Mouse (Mus musculus) telencephalon, adult 2 months (tissue): ENCODE data around the gene Mt2.

Experiments used
- DNase-seq: peaks from one replicate; pipeline ENCODE4 v3.0.0-alpha.2; 2011; ENCODE audit warnings: low read depth, low spot score

Gene Mt2

GRCm38 (mm10) chr8:94172809-94173732 lies 607 bp downstream of the Mt2 start:
- DNase-seq, result no peak

DNA sequence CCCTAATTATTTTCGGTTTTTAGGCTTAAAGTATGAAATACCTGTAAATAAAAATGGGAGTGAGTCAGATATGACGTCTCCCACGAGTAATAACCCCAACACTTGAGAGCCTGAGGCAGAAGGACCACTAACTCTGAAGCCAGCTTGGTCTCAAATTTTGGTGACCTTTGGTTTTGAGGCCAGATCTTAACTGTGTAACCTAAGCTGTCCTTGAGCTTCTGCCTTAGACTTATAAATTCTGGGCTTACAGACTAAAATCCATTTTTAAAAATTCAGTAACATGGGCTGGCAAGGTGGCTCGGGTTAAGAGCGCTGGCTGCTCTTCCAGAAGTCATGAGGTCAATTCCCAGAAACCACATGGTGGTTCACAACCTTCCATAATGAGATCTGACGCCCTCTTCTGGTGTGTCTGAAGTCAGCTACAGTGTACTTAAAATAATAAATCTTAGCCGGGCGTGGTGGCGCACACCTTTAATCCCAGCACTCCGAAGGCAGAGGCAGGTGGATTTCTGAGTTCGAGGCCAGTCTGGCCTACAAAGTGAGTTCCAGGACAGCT lies 1.5 kb downstream of the Mt2 start:
- no peak for DNase-seq

DNA sequence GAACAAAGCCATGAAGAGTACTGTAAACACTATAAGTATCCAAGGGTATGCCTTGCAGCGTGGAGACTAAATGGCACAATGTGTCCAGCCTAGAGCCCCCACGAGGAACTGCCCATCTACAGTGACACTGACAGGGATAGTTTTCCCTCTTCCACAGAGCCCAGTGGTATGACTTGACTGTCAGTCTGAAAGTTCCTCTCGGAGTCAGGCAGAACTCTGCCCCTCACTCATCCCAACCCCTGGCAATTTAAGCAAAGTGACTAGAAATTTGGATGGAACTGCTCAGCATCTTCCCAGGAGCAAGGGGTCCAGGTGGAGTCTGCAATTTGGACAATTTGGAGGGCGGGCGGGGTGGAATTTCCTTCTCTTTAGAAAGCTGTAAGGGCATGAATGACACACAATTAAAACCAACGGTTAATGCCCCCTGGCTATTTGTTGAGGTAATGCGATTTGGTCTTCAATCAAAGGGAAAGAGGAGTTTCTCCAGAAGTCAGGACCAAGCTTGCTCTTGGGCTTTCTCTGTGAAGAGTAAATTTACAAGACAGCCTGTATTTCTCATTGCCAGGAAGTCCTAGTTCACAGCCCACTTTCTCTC lies 2.3 kb downstream of the Mt2 start:
- DNase-seq, result no peak

DNA sequence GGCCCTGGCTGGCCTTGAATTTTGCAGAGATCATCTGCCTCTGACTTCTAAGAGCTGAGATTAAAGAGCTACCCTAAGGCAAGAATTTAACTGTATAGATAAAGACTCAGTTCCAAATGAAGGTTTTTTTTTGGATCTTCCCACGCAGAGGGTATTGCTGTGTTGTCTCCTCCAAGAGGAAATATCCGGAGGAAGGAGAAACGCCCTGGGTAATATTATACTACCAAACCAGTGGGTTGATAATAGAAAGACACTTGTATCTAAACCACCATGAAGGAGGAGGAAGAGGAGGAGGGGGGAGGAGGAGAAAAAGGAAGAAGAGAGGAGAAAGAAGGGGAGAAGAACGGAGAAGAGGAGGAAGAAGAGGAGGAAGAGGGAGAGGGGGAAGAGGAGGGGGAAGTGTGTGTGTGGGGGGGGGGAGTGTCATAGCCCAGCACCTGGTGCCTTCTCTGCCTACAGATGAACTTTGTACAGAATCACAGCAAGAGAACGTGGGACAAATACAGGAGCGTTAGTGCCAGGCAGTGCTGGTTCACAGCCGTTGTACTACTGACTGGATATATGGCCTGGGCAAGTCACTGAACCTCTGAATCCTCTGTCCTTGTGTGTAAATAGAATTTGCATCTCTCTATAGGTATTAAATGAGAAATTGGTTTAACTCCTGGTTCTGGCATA lies 5.4 kb downstream of the Mt2 start:
- DNase-seq, result no peak

DNA sequence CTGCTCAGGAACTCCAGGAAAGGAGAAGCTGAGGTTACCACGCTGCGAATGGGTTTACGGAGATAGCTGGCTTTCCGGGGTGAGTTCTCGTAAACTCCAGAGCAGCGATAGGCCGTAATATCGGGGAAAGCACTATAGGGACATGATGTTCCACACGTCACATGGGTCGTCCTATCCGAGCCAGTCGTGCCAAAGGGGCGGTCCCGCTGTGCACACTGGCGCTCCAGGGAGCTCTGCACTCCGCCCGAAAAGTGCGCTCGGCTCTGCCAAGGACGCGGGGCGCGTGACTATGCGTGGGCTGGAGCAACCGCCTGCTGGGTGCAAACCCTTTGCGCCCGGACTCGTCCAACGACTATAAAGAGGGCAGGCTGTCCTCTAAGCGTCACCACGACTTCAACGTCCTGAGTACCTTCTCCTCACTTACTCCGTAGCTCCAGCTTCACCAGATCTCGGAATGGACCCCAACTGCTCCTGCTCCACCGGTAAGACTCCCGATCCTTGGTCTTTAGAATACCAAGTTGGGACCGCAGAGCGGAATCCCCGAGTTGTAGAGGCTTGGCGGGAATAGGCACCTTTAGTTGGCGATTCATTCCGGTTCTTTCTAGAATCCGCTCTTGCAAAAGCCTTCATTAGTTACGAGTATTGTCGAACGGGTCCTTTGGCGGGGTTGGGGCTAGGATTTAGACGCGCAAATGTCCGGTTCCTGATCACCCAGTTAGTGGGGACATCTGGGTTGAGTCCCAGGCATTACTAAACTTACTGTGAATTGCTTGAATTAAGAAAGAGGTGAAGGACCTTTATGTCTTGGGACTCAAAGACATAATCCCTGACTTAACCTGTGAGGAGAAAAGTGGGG lies 6.6 kb downstream of the Mt2 start, which contains the start of gene Mt1:
Gene Mt1 (plus strand): TSS at position 226 of the 856 bp plus-strand sequence.
- peak; percentile 93 for DNase-seq

DNA sequence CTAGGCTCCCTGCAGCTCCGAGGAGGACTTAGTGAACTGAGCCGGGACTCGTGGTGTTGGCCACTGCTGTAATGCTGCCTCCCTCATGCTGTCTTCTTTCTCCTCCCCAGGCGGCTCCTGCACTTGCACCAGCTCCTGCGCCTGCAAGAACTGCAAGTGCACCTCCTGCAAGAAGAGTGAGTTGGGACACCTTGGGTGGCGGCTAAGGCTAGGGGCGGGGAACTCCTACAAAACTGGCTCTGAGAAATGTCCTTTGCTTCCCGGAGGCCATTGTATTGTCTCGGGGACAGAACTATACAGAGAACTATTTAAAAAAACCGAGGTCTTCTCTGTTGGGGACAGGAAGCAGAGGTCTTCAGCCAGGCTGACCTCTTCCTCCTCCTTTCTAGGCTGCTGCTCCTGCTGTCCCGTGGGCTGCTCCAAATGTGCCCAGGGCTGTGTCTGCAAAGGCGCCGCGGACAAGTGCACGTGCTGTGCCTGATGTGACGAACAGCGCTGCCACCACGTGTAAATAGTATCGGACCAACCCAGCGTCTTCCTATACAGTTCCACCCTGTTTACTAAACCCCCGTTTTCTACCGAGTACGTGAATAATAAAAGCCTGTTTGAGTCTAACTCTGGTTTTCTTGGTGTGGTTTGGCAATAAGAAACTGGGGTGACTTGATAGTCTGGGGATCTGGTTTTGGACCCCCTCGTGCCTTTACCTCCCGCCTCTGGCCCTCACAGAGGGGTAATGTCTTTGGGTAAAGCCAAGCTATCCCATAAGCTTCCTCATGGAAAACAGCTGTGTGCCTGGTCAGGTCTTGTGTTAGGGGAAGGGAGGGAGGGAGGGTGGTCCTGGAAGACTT lies 7.5 kb downstream of the Mt2 start:
- no peak for DNase-seq

DNA sequence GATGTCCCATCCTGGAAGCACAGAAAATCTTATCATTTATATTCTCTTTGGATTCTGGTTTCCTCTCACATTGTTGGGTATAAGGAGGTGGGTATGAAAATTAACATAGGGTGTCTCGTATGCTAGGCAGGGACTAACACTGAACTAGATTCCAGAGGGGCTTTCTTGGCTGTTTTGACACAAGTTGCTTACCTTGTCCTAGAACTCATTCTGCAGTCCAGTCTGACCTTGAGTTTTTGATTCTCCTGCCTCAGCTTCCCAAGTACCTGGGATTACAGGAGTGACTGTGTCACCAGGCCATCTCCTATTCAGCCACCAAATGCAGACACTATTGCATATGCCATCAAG lies 8.1 kb downstream of the Mt2 start:
- DNase-seq, result no peak

GRCm38 (mm10) chr8:94182055-94182929 lies 9.8 kb downstream of the Mt2 start:
- no peak for DNase-seq

DNA sequence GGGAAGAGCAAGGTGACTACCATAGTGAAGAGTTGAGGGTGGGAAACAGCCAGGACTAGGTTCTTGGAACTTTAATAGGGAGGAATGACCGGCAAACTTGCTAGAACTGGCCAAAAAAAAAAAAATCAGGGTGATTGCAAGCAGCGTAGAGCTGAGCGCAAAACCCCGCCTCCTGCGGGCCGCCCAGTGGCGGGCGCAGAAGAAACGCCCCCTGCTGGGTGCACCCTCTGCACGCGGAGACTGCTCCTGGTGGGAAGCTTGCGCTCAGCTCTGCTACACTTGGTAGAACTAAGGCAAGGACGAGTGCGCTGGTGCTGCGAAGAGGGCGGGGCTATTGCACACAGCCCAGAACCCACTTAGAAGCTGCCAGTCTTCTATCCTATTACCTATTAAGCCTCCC lies 10.7 kb downstream of the Mt2 start:
- DNase-seq, result peak; percentile 67

DNA sequence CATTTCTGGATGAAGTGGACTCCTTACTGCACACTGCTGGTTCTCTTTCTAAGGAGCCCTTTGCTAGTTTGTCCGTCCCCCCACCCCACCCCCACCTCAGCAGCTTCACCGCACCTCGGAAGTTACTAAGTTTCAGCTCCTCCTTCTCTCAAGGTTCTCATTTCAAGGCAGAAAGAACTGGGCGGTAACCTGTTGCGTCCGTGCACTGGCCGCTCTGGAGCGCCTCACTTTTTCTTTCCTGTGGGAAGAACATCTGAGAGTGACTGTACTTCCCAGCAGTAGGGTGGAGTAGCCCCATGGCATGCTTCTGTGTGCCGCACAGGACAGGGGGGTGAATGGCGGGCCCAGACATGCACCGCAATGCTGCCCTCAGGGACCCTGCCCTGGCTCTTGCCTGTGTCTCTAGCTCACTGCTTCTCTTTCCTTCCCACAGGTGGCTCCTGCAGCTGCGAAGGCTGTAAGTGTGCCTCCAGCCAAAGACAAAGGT lies 11.9 kb downstream of the Mt2 start:
- no peak for DNase-seq

- no peak for DNase-seq
These were observed 13.3 kb downstream of the Mt2 start for GRCm38 (mm10) chr8:94185791-94186190.

- no peak for DNase-seq
These were observed 14.1 kb downstream of the Mt2 start for GRCm38 (mm10) chr8:94186542-94186941.

- no peak for DNase-seq
These were observed 15.0 kb downstream of the Mt2 start for GRCm38 (mm10) chr8:94187290-94188002.

- no peak for DNase-seq
These were observed 17.0 kb downstream of the Mt2 start for GRCm38 (mm10) chr8:94189275-94190031.

GRCm38 (mm10) chr8:94191101-94191691 lies 18.7 kb downstream of the Mt2 start:
- no peak for DNase-seq

DNA sequence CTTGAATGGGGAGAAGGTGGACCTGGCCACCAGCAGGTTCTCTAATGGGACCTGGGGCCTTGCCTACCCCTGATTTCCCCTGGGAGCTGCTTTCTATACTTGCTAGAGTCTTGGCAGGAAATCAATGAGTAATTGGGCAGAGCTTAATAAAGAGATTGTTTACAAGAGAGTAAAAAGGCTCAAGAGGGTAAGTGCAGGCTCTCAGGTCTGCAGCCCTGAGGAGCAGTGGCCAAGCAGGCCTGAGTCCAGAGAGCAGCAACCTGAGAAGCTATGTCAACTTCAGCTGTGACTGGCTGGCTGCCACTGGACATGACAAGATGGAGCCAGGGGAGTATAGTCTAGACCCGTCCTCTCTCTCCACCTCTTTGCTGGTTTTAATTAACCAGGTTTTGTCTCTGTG lies 20.5 kb downstream of the Mt2 start:
- no peak for DNase-seq

DNA sequence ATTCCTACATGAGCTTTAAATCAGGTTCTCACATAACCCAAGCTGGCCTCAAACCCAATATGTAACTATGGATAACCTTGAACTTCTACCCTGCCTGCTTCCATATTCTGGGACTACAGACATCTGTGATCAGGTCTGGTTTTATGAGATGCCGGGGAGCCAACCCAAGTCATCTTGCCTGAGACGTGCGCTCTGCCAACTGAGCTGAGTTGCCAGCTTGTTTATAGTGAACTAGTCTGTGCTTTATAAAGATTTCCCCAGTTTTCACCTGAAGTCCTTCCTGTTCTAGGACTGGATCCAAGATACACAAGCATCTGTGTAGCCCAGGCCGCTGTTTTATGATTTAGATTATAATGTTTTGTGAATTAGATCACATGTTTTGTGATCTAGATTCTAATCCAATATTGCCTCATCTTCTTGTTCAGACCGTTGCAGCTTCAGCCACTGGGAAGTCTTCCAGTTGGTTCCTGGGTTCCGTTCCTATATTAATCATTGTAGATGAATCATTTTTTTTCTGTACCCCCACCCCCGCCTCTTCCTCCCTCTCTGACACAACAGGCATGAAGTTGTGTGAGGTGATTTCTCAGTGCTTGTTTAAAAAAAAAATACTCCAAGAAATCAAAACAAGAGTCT lies 22.2 kb downstream of the Mt2 start:
- no peak for DNase-seq
